Mouse (Mus musculus): ENCODE results near the gene Vash2.
"Not testable (repeated sequence)": the region's sequence is repeated elsewhere in the genome, so short reads cannot be mapped to it uniquely, and the experiment has no call there.

Gene Vash2

DNA sequence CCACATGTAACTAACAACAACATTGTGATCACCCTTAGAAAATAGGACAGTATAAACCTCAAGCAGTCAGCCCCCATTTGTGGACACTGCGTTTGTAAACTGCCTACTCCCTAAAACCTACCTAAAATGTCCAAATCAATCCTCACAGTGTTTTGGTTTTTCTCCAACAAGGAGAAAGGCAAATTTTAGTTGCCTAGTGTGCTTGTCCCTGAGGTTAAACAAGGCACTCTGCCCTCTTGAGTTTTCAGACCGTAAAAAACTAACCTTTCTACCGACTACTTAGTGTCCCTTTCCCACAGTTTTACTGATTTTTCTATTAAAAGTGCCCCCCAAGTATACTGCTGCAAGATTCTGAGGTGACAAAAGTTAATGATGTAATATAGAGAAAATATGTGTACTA, 51.8 kb downstream of the Vash2 start:
- no peak for DNase-seq (ENCODE audit: low spot score in 2 of 2)

DNA sequence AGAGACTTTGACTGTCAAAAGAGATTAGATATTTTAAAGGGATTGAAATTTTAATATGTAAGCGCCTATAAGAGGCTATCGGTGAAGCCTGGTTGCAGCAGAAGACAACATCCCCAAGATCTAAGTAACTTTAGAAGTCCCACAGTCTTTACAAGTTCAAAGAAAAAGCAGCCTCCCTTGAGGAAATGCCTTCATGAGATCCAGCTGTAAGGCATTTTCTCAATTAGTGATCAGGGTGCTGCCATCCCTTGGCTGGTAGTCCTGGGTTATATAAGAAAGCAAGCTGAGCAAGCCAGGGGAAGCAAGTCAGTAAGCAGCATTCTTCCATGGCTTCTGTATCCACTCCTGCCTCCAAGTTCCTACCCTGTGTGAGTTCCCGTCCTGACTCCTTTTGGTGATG, 54.3 kb downstream of the Vash2 start, which contains the start of gene Angel2:
TSS of gene Angel2 (plus strand) at position 301 of the 400 bp plus-strand sequence.
- not testable (repeated sequence) for DNase-seq (ENCODE audit: low spot score in 2 of 2)

DNA sequence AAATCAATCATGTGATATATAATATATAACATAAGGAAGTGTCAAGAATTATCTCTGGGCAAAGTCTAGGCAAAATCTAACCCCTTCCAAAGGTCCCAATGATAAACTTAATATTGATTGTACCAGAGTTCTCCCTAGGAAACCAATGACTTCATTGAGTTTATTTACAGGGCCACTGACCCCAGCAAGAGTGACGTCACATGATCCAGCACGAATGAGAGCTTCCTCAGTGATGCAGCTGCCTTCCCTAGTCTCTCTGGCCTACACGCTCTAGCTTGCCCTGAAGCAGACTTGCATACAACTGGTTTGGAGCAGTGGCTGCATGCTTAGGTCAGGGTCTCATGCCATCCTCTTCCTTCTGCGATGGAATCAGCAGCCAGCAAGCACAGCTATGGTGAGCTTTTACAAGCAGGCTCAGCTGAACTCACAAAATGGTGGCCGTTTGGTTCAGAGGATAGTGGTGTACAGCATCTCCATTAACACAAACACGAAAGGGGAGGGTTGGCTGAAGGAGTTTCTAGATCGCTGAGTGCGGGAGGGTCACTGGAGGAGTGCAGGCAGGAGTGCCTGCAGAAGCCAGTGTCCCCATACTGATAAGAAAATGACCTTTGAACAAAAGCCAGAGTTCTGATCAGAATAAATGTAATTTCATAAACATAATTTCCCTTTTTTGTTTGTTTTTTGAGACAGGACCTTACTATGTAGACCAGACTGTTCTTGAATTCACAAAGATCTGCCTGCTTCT, 59.2 kb downstream of the Vash2 start:
- DNase-seq (ENCODE audit: low spot score in 2 of 2), result no peak

DNA sequence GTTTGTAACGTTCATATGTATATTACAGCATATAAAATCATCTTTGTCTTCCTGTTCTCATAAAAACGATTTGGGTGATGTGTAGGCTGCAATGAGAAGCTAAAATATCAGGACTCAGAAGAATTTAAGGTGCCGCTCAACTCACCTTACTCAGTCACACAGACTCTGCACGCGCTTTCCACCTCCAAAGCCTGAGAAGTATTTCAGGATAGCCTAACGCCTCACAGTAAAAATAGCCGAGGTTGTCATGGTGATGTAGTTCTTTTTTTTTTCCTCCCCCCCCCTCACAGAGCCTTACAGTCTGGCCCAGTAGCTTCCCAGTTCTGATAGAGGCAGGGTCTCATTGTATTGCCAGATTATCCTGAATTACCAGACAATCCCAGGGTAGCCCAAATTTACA, 60.2 kb downstream of the Vash2 start:
- DNase-seq (ENCODE audit: low spot score in 2 of 2), result peak in 1 of 2 experiments; percentile 82

DNA sequence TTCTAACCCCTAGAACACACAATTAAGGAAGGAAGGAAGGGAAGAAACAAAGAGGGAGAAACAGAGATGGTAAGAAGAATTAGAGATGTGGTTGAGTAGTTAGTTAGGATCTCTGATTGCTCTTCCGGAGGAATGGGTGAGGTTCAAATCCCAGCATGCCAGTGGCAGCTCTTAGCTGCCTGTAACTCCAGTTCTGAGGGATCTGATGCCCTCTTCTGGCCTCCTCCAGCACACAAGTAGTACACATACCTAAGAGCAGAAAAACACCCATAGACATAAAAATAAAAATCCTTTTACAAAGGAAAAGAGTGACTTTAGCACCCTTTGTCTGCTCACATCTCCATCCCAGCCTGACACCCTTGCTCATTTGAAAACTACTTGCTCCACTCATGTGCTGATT, 66.5 kb downstream of the Vash2 start:
- no peak for DNase-seq (ENCODE audit: low spot score in 2 of 2)

DNA sequence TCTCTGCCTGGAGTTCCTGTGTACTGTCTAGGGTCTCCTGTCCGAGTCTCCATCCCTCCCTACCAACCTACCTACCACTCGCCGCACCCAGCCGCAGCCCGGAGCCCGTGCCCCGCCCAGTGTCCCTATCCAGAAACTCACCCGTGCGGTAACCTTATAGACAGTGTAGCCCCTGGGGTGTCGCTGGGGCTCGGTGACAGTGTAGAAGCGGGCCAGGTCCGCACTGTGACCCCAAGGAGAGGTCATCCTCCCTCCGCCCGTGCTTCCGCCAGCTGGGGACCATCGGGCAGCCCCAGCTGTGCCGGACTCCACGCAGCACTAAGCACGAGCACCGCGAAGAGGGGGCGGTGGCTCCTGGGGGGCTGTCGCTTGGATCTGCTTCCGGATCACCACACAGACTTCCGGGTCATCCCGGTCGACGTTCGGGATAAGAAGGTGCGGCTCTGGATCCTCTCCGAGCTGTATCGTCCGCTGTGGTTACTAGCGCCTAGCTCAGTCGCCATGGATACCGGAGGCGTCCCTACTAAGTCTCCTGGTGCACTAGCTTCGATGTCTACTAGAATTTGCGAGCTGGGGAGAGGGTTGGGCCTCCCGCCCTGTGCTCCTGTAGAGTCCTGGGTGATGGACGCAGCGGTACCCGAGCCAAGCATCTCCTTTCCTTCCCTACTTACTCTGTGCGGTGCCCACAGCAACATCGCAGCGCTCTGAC, 67.5 kb downstream of the Vash2 start, which contains the start of gene Rps6kc1:
TSS of gene Rps6kc1 (minus strand) at position 356 of the 709 bp plus-strand sequence.
- DNase-seq (ENCODE audit: low spot score in 2 of 2), result peak; percentile 81 to 84

DNA sequence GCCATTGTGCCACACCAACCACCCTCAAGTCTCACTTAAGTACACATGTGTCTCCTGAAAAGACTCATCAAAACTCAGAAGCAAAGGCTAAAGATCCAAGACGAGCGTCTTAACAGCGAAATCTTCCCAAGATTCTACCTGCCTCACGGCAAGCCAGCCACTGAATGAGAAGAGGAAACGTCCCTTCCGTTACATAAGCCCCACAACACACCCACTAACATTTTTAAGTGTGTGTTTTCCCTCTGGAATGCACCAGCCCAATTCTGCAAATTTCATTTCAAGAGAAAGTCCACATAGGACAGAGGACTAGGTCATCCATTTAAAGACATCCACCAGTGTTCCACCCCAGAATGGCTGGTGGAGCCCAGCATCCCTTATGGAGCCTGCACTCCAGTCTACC, 68.3 kb downstream of the Vash2 start:
- peak; percentile 28 to 61 for DNase-seq (ENCODE audit: low spot score in 2 of 2)

DNA sequence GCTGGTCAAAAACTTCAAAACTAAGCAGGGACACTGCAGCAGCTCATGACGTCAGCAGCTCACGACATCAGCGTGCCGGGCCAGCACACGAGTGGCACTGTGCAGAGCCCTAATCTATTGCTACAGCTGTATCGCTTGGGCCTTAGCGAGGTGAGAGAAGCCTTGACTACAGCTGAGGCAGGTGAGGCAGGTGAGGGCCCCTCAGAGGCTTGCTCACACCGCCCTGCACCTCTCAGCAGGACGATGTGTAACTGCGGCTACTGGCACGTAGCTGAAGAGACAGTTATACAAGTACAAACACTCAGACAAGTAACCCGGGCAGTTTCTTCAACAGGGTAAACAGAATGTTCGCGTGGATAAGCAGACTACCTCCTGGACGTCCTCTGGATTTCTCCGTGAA, 74.4 kb downstream of the Vash2 start:
- no peak for DNase-seq (ENCODE audit: low spot score in 2 of 2)

DNA sequence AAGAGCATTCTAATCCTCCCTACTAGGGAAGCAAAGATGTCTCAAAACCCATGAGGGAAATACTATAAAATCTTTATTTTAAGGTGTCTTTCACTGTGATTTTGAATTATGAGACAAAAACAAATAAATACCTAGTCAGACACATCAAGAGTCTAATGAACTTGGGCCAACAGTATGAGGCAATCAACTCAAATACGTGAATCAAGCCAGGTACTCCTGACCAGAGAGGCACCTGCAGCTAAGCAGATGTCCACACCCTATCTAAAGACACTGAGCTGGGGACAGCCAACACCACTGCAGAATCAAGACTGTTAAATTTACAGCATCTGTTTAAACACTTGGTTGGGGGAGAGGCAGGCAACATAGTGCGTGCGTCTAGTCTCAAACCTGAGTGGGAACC, 75.0 kb downstream of the Vash2 start:
- no peak for DNase-seq (ENCODE audit: low spot score in 2 of 2)

DNA sequence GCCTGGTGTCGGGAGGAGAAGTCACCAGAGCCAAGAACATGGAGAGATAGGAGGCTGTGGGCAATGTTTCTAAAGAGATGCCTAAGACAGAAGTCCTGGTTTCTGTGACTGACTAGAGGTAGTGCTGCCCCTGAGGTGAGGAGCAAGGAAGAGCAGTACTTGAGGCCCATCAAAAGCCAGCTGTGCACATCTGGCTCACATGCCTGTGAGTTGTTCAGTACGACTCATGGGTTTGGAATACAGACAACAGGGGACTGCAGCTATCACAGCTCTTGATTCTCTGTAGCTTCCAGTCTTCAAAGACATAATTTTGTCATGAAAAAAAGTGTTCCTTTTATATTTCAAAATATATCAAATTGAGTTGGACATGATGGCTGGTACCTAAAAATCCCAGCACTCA, 78.0 kb downstream of the Vash2 start:
- DNase-seq (ENCODE audit: low spot score in 2 of 2), result no peak

DNA sequence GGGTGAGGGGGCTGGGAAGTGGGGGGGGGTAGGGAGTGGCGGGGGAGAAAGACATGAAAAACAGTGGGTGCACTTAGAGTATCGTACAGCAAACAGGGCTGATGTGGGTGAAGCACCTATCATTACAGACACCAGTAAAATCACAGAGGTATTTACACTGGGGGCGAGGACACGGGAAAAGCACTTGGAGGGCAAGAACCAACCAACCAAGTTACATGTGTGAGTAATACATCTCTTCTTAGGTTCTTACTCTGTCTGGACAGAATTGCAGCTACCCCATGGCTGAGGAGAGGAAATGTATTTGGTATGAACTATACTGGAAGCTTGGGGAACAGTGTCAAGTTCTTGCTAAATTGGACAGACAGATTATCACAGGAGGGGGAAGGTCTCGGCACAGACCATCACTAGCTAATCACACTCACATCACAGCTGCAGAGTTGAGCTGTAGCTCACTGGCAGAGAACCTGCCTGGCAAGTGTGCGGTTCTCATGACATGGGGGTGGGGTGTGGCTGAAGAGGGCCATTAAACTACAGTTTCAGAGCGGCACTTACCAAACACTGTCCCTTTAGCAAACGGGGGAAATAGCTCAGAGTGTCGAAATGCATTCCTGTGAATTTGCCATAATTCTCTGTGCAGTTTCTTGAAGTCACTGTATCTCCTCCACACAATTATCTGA, 80.1 kb downstream of the Vash2 start:
- DNase-seq (ENCODE audit: low spot score in 2 of 2), result no peak

DNA sequence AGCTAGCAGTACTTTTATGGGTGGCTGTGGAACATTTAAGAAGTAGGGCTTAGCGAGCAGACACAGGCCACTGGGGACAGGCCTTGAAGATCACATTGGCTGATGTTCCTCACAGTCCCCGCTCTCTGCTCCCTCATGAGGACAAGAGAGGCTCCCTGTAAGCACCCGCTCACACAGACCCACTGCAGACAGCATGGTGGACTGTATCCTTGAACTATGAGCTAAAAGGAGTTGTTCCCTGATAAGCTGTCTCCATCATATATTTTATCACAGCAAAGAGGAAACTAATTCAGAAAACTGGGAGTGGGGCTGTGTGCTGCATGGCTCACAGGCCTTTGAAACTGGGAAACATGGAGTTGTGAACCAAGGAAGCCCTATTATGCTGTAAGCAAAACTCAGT, 80.9 kb downstream of the Vash2 start:
- DNase-seq (ENCODE audit: low spot score in 2 of 2), result no peak
